Mouse (Mus musculus) heart, embryonic 13.5 days (tissue): ENCODE data around the gene Rbm11. TPM values are rescaled to one million over a fixed set of nuclear protein-coding genes. Genes with fewer than 3 reads are reported as not detected.

Source experiments
- ATAC-seq: fragments of 200-750 bp; cut with Nextera tagmentation; 2 replicates; pipeline ENCODE4 v1.8.0; 2017; ENCODE audit warnings: moderate TSS enrichment; ENCODE audit not compliant: insufficient number of reproducible peaks, low FRiP score, low TSS enrichment; ENCODE audit errors: extremely low read depth
- H3K27ac ChIP-seq: fragments of 300-500 bp; sonication (generic); replicated peaks from 2 replicates; pipeline ENCODE4 v1.5.1; 2015; ENCODE audit warnings: moderate library complexity, mild to moderate bottlenecking, inconsistent platforms
- H3K27me3 ChIP-seq: fragments of 300-500 bp; sonication (generic); replicated peaks from 2 replicates; pipeline ENCODE4 v1.6.1; 2015; ENCODE audit warnings: mild to moderate bottlenecking, inconsistent platforms
- H3K36me3 ChIP-seq: fragments of 300-500 bp; sonication (generic); 2 replicates; pipeline ENCODE4 v1.6.1; 2015; ENCODE audit warnings: mild to moderate bottlenecking, inconsistent platforms
- H3K4me1 ChIP-seq: fragments of 300-500 bp; sonication (generic); 2 replicates; pipeline ENCODE4 v1.6.1; 2015; ENCODE audit warnings: inconsistent platforms
- H3K4me2 ChIP-seq: fragments of 300-500 bp; sonication (generic); 2 replicates; pipeline ENCODE4 v1.6.1; 2015; ENCODE audit warnings: inconsistent platforms, mild to moderate bottlenecking, moderate library complexity
- H3K4me3 ChIP-seq: fragments of 300-500 bp; sonication (generic); 2 replicates; pipeline ENCODE4 v1.5.1; 2015; ENCODE audit warnings: moderate library complexity, mild to moderate bottlenecking, inconsistent platforms
- H3K9ac ChIP-seq: fragments of 300-500 bp; sonication (generic); 2 replicates; pipeline ENCODE4 v1.6.1; 2015; ENCODE audit warnings: inconsistent platforms, mild to moderate bottlenecking, moderate library complexity
- H3K9me3 ChIP-seq: fragments of 300-500 bp; sonication (generic); 2 replicates; pipeline ENCODE4 v1.6.1; 2016; ENCODE audit warnings: inconsistent platforms
- WGBS: fragments of 180-500 bp; shearing (Covaris S2); methylation state at CpG from one replicate; pipeline ENCODE4 v1.1.7; 2015; ENCODE audit warnings: mixed read lengths; 5-methylcytosine and 5-hydroxymethylcytosine counted together
- polyA plus RNA-seq: library from polyadenylated mRNA; unstranded; fragments of >200 nt; fragmentation: Nextera tagmentation; extraction: Ambion mirVana; gene quantifications from 2 replicates; pipeline ENCODE4 v1.2.1, GENCODE M21; 2015

Gene Rbm11
- polyA plus RNA-seq: 0.20 and 0.51 TPM in 2 replicates

DNA sequence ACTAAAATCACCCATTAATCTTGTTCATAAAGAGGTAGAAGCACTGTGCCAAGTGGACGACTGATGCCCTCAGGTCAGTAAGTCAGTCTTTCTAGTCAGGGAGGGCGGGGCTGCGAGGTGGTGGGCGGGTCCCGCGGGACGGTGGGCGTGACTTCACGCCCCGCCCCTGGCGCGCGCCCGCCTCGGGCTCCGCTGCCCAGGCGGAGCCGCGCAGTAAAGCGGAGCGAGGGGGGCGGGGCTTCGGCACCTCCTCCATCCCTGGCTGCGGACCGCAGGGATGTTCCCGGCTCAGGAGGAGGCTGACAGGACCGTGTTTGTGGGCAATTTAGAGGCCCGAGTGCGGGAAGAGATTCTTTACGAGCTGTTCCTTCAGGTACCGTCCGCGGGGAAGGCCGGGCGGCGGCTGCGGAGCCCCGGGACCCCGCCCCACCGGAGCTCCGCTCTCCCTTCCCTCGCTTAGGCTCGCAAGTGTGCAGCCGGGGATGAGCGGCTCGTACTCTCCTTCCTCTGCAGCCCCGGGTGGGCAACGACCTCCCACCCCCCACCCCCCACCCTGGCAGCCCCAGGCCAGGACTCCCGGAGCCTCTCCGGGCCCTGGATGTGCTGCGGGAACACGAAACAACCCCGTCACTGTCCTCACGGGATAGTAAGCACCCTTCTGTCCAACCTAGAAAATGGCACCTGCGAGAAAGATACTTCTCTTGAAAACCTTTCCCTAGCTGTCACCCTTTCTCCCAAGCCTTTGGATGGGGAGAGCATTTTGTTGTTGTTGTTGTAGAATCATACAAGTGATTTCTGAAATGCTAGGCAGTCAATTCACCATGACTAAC lies at the start of gene Rbm11:
TSS of gene Rbm11 (plus strand) at position 174 of the 830 bp plus-strand sequence.
- Histone ChIP-seq H3K9ac (peak within 1 kb of the TSS; percentile 81), H3K4me1 (peaks cover 5% of the 10 kb centered on the region; the same call in 1 of the 2 replicates), H3K9me3 (no peaks in the 10 kb centered on the region), H3K27me3 (peaks cover 3% of the 10 kb centered on the region; the same call in 1 of the 2 replicates), H3K27ac (no peak within 1 kb of the TSS), H3K4me2 (peak within 1 kb of the TSS; percentile 90), H3K4me3 (peak within 1 kb of the TSS; percentile 84), H3K36me3 (no peaks in the 10 kb centered on the region)
- ATAC-seq: peak; percentile 91
- WGBS: under 1% methylated on average over 51 of the region's 55 CpGs

DNA sequence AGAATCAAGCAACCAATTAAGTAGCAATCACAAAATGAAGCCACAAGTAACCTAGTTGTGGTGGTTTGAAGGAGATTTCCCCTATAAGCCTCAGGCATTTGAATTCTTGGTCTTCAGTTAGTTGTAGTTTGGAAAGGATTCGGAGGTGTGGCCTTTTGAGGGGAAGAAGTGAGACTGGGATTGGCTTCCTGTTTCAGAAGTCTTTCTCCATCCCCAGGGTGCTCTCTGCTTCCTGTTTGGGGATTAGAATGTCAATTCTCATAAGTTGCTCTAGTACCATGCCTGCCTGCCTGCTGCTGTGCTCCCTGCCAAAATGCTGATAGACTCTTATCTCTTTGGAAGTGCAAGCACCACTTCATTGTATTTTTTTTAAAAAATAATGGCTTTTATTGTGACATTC lies 47.3 kb upstream of the Rbm11 start:
- H3K27ac ChIP-seq: no peak overlapping the region
- no peaks in the 10 kb centered on the region for H3K4me1 ChIP-seq
- no peak for ATAC-seq
- H3K27me3 ChIP-seq: no peaks in the 10 kb centered on the region
- H3K4me2 ChIP-seq: no peak overlapping the region
- 56% methylated on average over 1 of the region's 1 CpGs for whole genome bisulfite sequencing
- no peak overlapping the region for H3K4me3 ChIP-seq
- H3K36me3 ChIP-seq: no peaks in the 10 kb centered on the region
- no peak overlapping the region for H3K9ac ChIP-seq
- H3K9me3 ChIP-seq: no peaks in the 10 kb centered on the region

DNA sequence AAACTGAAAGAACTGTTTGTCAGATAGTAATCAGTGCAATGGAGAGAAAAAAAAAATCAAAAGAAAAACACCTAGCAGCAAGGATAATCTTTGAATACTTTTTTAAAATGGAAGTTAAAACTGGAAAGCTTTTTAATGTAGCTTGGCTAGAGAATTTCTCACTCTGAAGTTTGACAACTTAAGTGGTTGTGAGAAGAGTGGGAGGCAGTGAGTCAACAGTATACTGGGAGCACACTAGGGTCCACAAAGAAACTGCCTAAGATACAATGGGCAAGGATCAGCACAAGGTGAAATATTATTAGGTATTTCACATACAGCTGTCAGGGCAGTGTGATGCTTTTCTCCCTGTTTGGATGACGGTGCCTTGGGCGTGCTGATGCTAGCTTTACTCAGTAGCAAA lies 29.7 kb upstream of the Rbm11 start:
- WGBS: 92% methylated on average over 2 of the region's 2 CpGs
- H3K4me1 ChIP-seq: no peaks in the 10 kb centered on the region

DNA sequence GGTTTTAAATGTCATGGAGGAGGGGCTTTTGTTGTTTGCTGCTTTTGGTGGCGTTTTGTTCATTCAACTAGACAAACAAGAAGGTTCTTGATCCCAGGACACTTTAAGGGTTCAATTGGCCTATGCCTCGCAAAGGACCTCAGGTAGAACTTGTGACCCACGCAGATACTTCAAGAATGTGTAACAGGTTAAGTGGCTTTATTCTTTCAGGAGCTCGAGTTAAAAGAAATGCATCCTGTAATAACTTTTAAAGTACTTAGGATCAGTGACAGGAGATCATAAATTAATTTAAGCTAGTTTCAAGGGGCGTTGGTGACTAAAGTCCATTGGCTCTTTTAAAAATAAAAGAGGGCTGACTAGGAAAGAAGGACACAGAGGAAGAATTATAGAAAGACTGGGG lies 10.4 kb upstream of the Rbm11 start:
- Histone ChIP-seq H3K36me3 (no peaks in the 10 kb centered on the region), H3K27me3 (no peaks in the 10 kb centered on the region), H3K4me2 (no peak overlapping the region), H3K9me3 (no peaks in the 10 kb centered on the region), H3K27ac (no peak overlapping the region), H3K4me1 (no peaks in the 10 kb centered on the region), H3K4me3 (no peak overlapping the region), H3K9ac (no peak overlapping the region)
- no peak for ATAC-seq
- 72% methylated on average over 5 of the region's 5 CpGs for WGBS

More for the DNA sequence above, 29.7 kb upstream of the Rbm11 start:
- no peak overlapping the region for H3K9ac ChIP-seq
- no peak overlapping the region for H3K27ac ChIP-seq
- H3K4me3 ChIP-seq: no peak overlapping the region
- H3K36me3 ChIP-seq: no peaks in the 10 kb centered on the region
- H3K9me3 ChIP-seq: no peaks in the 10 kb centered on the region
- no peaks in the 10 kb centered on the region for H3K27me3 ChIP-seq
- ATAC-seq: no peak
- no peak overlapping the region for H3K4me2 ChIP-seq

DNA sequence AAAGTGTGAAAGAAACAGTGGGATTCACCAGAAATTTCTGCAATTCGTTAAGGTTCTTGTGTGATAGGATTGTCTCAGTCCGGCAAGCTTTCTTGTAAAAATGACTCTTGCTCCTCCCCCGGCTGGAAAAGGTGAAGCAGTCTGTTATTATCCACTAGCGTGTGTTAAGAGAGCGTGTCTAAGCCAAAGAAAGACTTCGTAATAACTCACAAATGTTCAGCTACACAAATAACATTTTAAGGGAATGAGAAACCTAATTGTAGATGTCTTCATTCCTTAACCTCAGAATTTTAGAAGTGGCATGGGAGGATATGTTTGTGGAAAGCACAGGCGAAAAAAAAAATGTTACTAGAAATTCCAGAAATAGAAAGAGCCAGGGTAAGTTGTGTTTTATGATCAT lies 6.7 kb upstream of the Rbm11 start, which contains the start of gene Lipi:
TSS of gene Lipi (minus strand) at position 101 of the 400 bp plus-strand sequence.
- Histone ChIP-seq H3K9me3 (no peaks in the 10 kb centered on the region), H3K4me3 (no peak within 1 kb of the TSS), H3K27me3 (no peaks in the 10 kb centered on the region), H3K4me1 (no peaks in the 10 kb centered on the region), H3K27ac (no peak within 1 kb of the TSS), H3K36me3 (no peaks in the 10 kb centered on the region), H3K4me2 (no peak within 1 kb of the TSS), H3K9ac (no peak within 1 kb of the TSS)
- WGBS: 74% methylated on average over 7 of the region's 7 CpGs
- no peak for ATAC-seq

DNA sequence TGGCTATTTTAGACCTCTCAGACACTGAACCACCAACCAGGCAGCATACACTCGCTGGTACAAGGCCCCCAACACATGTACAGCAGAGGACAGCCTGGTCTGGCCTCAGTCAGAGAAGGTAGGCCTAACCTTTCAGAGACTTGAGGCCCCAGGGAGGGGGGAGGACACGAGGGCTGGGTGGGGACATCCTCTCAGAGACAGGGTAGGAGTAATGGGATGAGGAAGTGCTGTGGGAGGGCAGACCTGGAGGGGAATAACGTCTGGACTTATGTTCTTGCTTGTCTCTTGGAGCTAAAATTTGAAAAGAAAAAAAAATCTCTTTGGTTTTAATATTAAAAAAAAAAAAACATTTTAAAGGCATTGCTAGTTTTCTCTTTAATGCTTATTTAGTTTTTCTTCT lies 6.2 kb upstream of the Rbm11 start:
- no peak overlapping the region for H3K27ac ChIP-seq
- no peak overlapping the region for H3K9ac ChIP-seq
- H3K4me1 ChIP-seq: no peaks in the 10 kb centered on the region
- WGBS: 20% methylated on average over 3 of the region's 3 CpGs
- H3K4me2 ChIP-seq: no peak overlapping the region
- no peak overlapping the region for H3K4me3 ChIP-seq
- ATAC-seq: no peak
- H3K36me3 ChIP-seq: no peaks in the 10 kb centered on the region
- H3K27me3 ChIP-seq: no peaks in the 10 kb centered on the region
- no peaks in the 10 kb centered on the region for H3K9me3 ChIP-seq

DNA sequence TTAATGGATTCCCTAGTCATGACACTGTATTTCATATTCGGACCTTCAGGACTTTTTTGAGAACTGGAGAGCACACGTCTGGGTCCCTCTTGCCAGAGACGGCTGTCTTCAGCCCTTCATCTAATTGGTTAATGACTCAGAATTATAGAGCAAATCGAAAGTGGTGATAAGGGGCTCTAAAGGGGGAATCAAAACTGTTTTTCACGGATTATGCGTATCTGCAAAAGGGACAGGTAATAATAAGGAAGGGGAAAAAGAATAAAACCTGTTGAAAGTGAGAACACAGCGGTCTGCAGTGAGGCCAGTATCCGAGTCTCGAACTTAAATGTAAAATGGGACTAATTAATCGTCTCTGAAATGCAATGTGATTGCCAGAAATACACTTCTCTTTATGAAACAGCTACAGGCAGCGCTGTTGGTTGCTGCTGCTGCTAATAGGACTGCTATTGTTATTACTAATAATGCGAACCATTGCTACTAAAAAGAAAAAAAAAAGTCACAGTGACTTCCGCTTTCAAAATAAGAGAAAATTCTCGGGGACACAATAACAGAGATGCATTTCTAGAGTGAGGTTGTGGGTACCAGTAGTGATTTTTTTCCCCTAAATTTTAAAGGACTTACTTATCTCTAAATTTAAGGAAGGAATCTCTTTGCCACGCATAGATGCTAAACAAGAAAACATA lies 998 bp downstream of the Rbm11 start:
- H3K4me3 ChIP-seq: peak overlapping the region; percentile 84
- peak overlapping the region; percentile 81 for H3K9ac ChIP-seq

DNA sequence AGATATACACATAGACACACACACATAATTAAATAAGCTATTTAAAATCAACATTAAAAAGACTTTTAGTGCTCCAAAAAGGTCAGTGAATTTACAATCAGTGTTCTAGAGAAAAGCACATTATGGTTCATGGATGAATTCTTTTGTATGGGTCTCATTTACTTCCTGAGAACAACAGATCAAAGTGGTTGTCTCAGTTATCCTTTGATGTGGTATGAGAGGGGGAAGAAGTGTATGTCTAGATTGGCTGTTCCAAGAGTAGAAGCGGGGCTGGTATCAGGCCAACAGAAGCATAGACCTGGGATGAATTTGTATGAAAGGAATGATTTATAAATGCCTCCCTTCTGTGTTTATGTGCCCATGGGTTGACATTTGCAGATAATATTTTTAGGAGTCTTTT lies 13.8 kb downstream of the Rbm11 start:
- Histone ChIP-seq H3K9ac (no peak overlapping the region), H3K4me1 (no peaks in the 10 kb centered on the region), H3K4me3 (no peak overlapping the region), H3K27me3 (no peaks in the 10 kb centered on the region), H3K27ac (no peak overlapping the region), H3K4me2 (no peak overlapping the region), H3K36me3 (no peaks in the 10 kb centered on the region), H3K9me3 (no peaks in the 10 kb centered on the region)
- ATAC-seq: no peak
- WGBS: 68% methylated on average over 1 of the region's 1 CpGs

More for the DNA sequence above, 998 bp downstream of the Rbm11 start:
- peak overlapping the region; percentile 90 for H3K4me2 ChIP-seq
- H3K9me3 ChIP-seq: no peaks in the 10 kb centered on the region
- ATAC-seq: no peak
- no peak overlapping the region for H3K27ac ChIP-seq
- peaks cover 3% of the 10 kb centered on the region; the same call in 1 of the 2 replicates for H3K27me3 ChIP-seq
- WGBS: 15% methylated on average over 15 of the region's 15 CpGs
- H3K36me3 ChIP-seq: no peaks in the 10 kb centered on the region
- H3K4me1 ChIP-seq: peaks cover 5% of the 10 kb centered on the region; the same call in 1 of the 2 replicates

DNA sequence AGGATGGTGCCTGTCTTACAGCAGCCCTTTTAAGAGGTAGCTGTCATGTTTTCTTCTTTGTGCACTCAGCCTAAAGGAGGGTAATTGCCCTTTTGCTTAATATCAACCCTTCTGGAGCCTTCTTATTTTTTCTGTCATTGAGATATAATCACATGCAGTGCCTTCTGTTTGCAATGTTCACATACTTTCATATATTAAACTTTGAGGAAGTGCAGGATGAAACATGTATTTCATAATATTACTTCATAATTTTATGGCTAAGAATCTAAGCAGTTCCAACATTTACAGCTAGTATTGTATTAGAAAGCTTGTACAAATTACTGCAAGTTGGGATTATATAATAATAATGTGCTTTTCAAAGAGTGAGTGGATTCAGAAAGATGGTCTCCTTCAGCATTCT lies 19.9 kb downstream of the Rbm11 start:
- no peaks in the 10 kb centered on the region for H3K27me3 ChIP-seq
- no peak overlapping the region for H3K4me3 ChIP-seq
- no peaks in the 10 kb centered on the region for H3K4me1 ChIP-seq
- H3K4me2 ChIP-seq: no peak overlapping the region
- H3K9me3 ChIP-seq: no peaks in the 10 kb centered on the region
- ATAC-seq: no peak
- H3K9ac ChIP-seq: no peak overlapping the region
- no peak overlapping the region for H3K27ac ChIP-seq
- H3K36me3 ChIP-seq: no peaks in the 10 kb centered on the region

DNA sequence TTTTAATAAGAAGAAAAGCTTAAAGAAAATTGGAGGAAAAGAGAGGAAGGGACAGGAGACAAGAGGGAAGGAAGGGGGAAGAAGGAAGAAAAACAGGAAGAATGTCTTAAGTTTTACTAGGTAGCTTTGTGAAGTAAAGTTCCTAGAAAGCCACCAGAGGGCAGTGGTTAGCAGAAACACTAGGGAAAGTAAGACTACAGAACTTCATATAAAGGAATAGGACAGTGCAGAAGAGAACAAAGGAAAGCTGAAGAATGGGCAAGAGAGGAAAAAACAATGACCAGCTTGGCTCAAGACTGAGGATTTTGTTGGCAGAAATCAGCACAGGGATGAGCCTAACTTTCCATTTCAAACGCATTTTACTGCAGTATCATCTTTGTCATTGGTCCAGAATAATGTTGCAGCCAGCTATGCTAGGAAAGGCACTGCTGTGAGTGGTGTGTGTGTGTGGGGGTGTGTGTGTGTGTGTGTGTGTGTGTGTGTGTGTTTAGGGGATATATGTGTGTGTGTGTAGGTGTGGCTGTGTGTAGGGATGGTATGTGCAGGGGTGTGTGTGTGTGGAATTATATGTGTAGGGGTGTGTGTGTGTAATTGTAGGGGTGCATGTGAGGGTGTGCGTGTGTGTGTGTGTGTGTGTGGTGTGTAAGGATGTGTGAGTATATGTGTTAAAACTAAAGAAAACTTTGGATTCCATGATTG lies 25.2 kb downstream of the Rbm11 start:
- no peak; the same call in 1 of the 2 replicates for ATAC-seq
- no peak overlapping the region for H3K4me2 ChIP-seq
- no peaks in the 10 kb centered on the region for H3K36me3 ChIP-seq
- no peaks in the 10 kb centered on the region for H3K27me3 ChIP-seq
- H3K4me3 ChIP-seq: no peak overlapping the region
- no peak overlapping the region for H3K27ac ChIP-seq
- no peak overlapping the region for H3K9ac ChIP-seq
- H3K9me3 ChIP-seq: no peaks in the 10 kb centered on the region
- 64% methylated on average over 2 of the region's 2 CpGs for WGBS
- no peaks in the 10 kb centered on the region for H3K4me1 ChIP-seq

DNA sequence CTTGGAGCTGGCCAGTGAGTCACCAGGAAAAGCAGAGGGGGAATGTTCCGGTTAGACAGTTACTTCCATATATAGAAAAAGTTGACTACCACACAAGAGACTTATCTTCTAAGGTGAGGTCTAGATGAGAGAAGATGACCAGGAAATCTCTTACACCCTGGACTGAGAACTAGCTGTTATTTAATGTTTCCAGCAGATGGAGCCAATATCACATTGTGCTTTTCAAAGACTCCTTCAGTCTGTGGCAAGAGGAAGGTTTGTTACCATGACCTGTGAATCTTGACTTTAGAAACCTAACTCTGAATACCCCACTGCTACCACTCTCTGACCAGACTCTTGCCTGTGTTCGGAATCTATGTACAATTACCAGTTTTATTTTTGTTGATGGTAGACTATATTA lies 35.2 kb downstream of the Rbm11 start:
- WGBS: 72% methylated on average over 2 of the region's 2 CpGs
- no peaks in the 10 kb centered on the region for H3K27me3 ChIP-seq
- H3K9ac ChIP-seq: no peak overlapping the region
- no peaks in the 10 kb centered on the region for H3K9me3 ChIP-seq
- H3K27ac ChIP-seq: no peak overlapping the region
- ATAC-seq: no peak
- H3K36me3 ChIP-seq: no peaks in the 10 kb centered on the region
- H3K4me3 ChIP-seq: no peak overlapping the region
- no peak overlapping the region for H3K4me2 ChIP-seq
- no peaks in the 10 kb centered on the region for H3K4me1 ChIP-seq
